Mouse (Mus musculus) limb, embryonic 15.5 days (tissue): Measurements from ENCODE around the gene Bmper. TPM values are rescaled to one million over a fixed set of nuclear protein-coding genes. Genes with fewer than 3 reads are reported as not detected.

Experiments used
- ATAC-seq: fragments of 200-750 bp; cut with Nextera tagmentation; 2 replicates; pipeline ENCODE4 v1.8.0; 2017; ENCODE audit warnings: low read depth, moderate TSS enrichment; ENCODE audit not compliant: insufficient number of reproducible peaks, low FRiP score, low TSS enrichment
- H3K27ac ChIP-seq: fragments of 300-500 bp; sonication (generic); 2 replicates; pipeline ENCODE4 v1.5.1; 2015; ENCODE audit warnings: moderate library complexity, mild to moderate bottlenecking, inconsistent platforms
- H3K27me3 ChIP-seq: fragments of 300-500 bp; sonication (generic); 2 replicates; pipeline ENCODE4 v1.6.1; 2015; ENCODE audit warnings: inconsistent platforms
- H3K36me3 ChIP-seq: fragments of 300-500 bp; sonication (generic); 2 replicates; pipeline ENCODE4 v1.6.1; 2015; ENCODE audit warnings: inconsistent platforms
- H3K4me1 ChIP-seq: fragments of 300-500 bp; sonication (generic); 2 replicates; pipeline ENCODE4 v1.6.1; 2015; ENCODE audit warnings: inconsistent platforms
- H3K4me2 ChIP-seq: fragments of 300-500 bp; sonication (generic); 2 replicates; pipeline ENCODE4 v1.6.1; 2015; ENCODE audit warnings: mild to moderate bottlenecking, inconsistent platforms
- H3K4me3 ChIP-seq: fragments of 300-500 bp; sonication (generic); 2 replicates; pipeline ENCODE4 v1.5.1; 2015; ENCODE audit warnings: mild to moderate bottlenecking, inconsistent platforms
- H3K9ac ChIP-seq: fragments of 300-500 bp; sonication (generic); 2 replicates; pipeline ENCODE4 v1.6.1; 2015; ENCODE audit warnings: inconsistent platforms
- H3K9me3 ChIP-seq: fragments of 300-500 bp; sonication (generic); 2 replicates; pipeline ENCODE4 v1.6.1; 2016; ENCODE audit warnings: inconsistent platforms
- WGBS: fragments of 180-500 bp; shearing (Covaris S2); methylation state at CpG from one replicate; pipeline ENCODE4 v1.1.7; 2015; 5-methylcytosine and 5-hydroxymethylcytosine counted together
- polyA plus RNA-seq: library from polyadenylated mRNA; unstranded; fragments of >200 nt; fragmentation: Nextera tagmentation; extraction: Ambion mirVana; gene quantifications from 2 replicates; pipeline ENCODE4 v1.2.1, GENCODE M21; 2015

Bmper gene
- polyA plus RNA-seq, 1 experiment from 2014 or later = 14.8 TPM

GRCm38 (mm10) chr9:23307835-23308234 lies 85.0 kb downstream of the Bmper start:
- no peak overlapping the region for H3K27ac ChIP-seq
- 86% methylated on average over 2 of the region's 2 CpGs for WGBS
- no peak overlapping the region for H3K9ac ChIP-seq
- H3K9me3 ChIP-seq = no peaks in the 10 kb centered on the region
- no peaks in the 10 kb centered on the region for H3K4me1 ChIP-seq
- no peak overlapping the region for H3K4me3 ChIP-seq
- ATAC-seq = no peak
- H3K27me3 ChIP-seq = 0 out of 2 replicates have a peak, but pooled peaks cover 4% of the 10 kb centered on the region
- no peaks in the 10 kb centered on the region for H3K36me3 ChIP-seq
- no peak overlapping the region for H3K4me2 ChIP-seq

- Histone ChIP-seq H3K36me3 (no peaks in the 10 kb centered on the region), H3K9me3 (no peaks in the 10 kb centered on the region), H3K9ac (no peak overlapping the region), H3K4me1 (no peaks in the 10 kb centered on the region), H3K4me2 (no peak overlapping the region), H3K27ac (no peak overlapping the region), H3K4me3 (no peak overlapping the region), H3K27me3 (0 out of 2 replicates have a peak, but pooled peaks cover 4% of the 10 kb centered on the region)
- no peak for ATAC-seq
- 81% methylated on average over 3 of the region's 3 CpGs for WGBS
Observed at GRCm38 (mm10) chr9:23310953-23311352, 88.1 kb downstream of the Bmper start.

- Histone ChIP-seq H3K27ac (no peak overlapping the region), H3K27me3 (0 out of 2 replicates have a peak, but pooled peaks cover 4% of the 10 kb centered on the region), H3K4me3 (no peak overlapping the region), H3K36me3 (no peaks in the 10 kb centered on the region), H3K9ac (no peak overlapping the region), H3K9me3 (no peaks in the 10 kb centered on the region), H3K4me2 (no peak overlapping the region), H3K4me1 (no peaks in the 10 kb centered on the region)
- ATAC-seq = no peak
Observed at GRCm38 (mm10) chr9:23311956-23312355, 89.1 kb downstream of the Bmper start.

GRCm38 (mm10) chr9:23312877-23313276 lies 90.0 kb downstream of the Bmper start:
- Histone ChIP-seq H3K36me3 (no peaks in the 10 kb centered on the region), H3K27me3 (0 out of 2 replicates have a peak, but pooled peaks cover 3% of the 10 kb centered on the region), H3K9me3 (no peaks in the 10 kb centered on the region), H3K4me2 (no peak overlapping the region), H3K27ac (no peak overlapping the region), H3K9ac (no peak overlapping the region), H3K4me3 (no peak overlapping the region), H3K4me1 (no peaks in the 10 kb centered on the region)
- ATAC-seq = no peak
- 81% methylated on average over 2 of the region's 2 CpGs for WGBS

GRCm38 (mm10) chr9:23315631-23316330 lies 92.9 kb downstream of the Bmper start:
- H3K27me3 ChIP-seq = no peaks in the 10 kb centered on the region
- H3K4me3 ChIP-seq = no peak overlapping the region
- H3K9ac ChIP-seq = no peak overlapping the region
- 91% methylated on average over 5 of the region's 5 CpGs for WGBS
- H3K9me3 ChIP-seq = no peaks in the 10 kb centered on the region
- H3K4me2 ChIP-seq = no peak overlapping the region
- H3K27ac ChIP-seq = no peak overlapping the region
- H3K4me1 ChIP-seq = no peaks in the 10 kb centered on the region
- no peaks in the 10 kb centered on the region for H3K36me3 ChIP-seq
- ATAC-seq = no peak

- H3K36me3 ChIP-seq = no peaks in the 10 kb centered on the region
- H3K4me2 ChIP-seq = no peak overlapping the region
- no peaks in the 10 kb centered on the region for H3K27me3 ChIP-seq
- no peaks in the 10 kb centered on the region for H3K4me1 ChIP-seq
- no peak overlapping the region for H3K9ac ChIP-seq
- ATAC-seq = no peak
- H3K9me3 ChIP-seq = no peaks in the 10 kb centered on the region
- 76% methylated on average over 3 of the region's 3 CpGs for WGBS
- H3K4me3 ChIP-seq = no peak overlapping the region
- H3K27ac ChIP-seq = no peak overlapping the region
Observed at GRCm38 (mm10) chr9:23327830-23328229, 105.0 kb downstream of the Bmper start.

GRCm38 (mm10) chr9:23333041-23333622 lies 110.3 kb downstream of the Bmper start:
- no peak overlapping the region for H3K4me2 ChIP-seq
- no peak overlapping the region for H3K4me3 ChIP-seq
- H3K9ac ChIP-seq = no peak overlapping the region
- H3K4me1 ChIP-seq = no peaks in the 10 kb centered on the region
- ATAC-seq = no peak
- WGBS = 76% methylated on average over 3 of the region's 3 CpGs
- H3K36me3 ChIP-seq = no peaks in the 10 kb centered on the region
- no peak overlapping the region for H3K27ac ChIP-seq
- no peaks in the 10 kb centered on the region for H3K9me3 ChIP-seq
- H3K27me3 ChIP-seq = no peaks in the 10 kb centered on the region

GRCm38 (mm10) chr9:23340551-23340950 lies 117.7 kb downstream of the Bmper start:
- no peaks in the 10 kb centered on the region for H3K36me3 ChIP-seq
- ATAC-seq = no peak
- H3K9me3 ChIP-seq = no peaks in the 10 kb centered on the region
- no peak overlapping the region for H3K4me3 ChIP-seq
- H3K4me1 ChIP-seq = no peaks in the 10 kb centered on the region
- H3K9ac ChIP-seq = no peak overlapping the region
- no peaks in the 10 kb centered on the region for H3K27me3 ChIP-seq
- H3K27ac ChIP-seq = no peak overlapping the region
- no peak overlapping the region for H3K4me2 ChIP-seq

- H3K4me3 ChIP-seq = no peak overlapping the region
- ATAC-seq = no peak
- H3K4me2 ChIP-seq = no peak overlapping the region
- no peak overlapping the region for H3K9ac ChIP-seq
- no peaks in the 10 kb centered on the region for H3K9me3 ChIP-seq
- H3K4me1 ChIP-seq = no peaks in the 10 kb centered on the region
- H3K27ac ChIP-seq = no peak overlapping the region
- no peaks in the 10 kb centered on the region for H3K36me3 ChIP-seq
- H3K27me3 ChIP-seq = no peaks in the 10 kb centered on the region
Observed at GRCm38 (mm10) chr9:23341246-23341645, 118.4 kb downstream of the Bmper start.

- Histone ChIP-seq H3K36me3 (no peaks in the 10 kb centered on the region), H3K4me3 (no peak overlapping the region), H3K4me2 (no peak overlapping the region), H3K27ac (no peak overlapping the region), H3K9me3 (no peaks in the 10 kb centered on the region), H3K9ac (no peak overlapping the region), H3K27me3 (no peaks in the 10 kb centered on the region), H3K4me1 (peaks cover 3% of the 10 kb centered on the region; the same call in 1 of the 2 replicates)
- ATAC-seq = no peak
Observed at GRCm38 (mm10) chr9:23344353-23344752, 121.5 kb downstream of the Bmper start.

GRCm38 (mm10) chr9:23345093-23345844 lies 122.4 kb downstream of the Bmper start:
- no peak for ATAC-seq
- Histone ChIP-seq H3K27ac (no peak overlapping the region), H3K4me1 (peaks cover 3% of the 10 kb centered on the region; the same call in 1 of the 2 replicates), H3K4me2 (no peak overlapping the region), H3K4me3 (no peak overlapping the region), H3K27me3 (no peaks in the 10 kb centered on the region), H3K9me3 (no peaks in the 10 kb centered on the region), H3K36me3 (no peaks in the 10 kb centered on the region), H3K9ac (no peak overlapping the region)
- WGBS = 68% methylated on average over 8 of the region's 8 CpGs

- WGBS = 67% methylated on average over 5 of the region's 5 CpGs
Observed at GRCm38 (mm10) chr9:23349603-23350002, 126.7 kb downstream of the Bmper start.

More at GRCm38 (mm10) chr9:23349603-23350002, 126.7 kb downstream of the Bmper start:
- peak; percentile 57; the same call in 1 of the 2 replicates for ATAC-seq
- H3K4me1 ChIP-seq = peaks cover 3% of the 10 kb centered on the region; the same call in 1 of the 2 replicates
- H3K27ac ChIP-seq = no peak overlapping the region
- no peaks in the 10 kb centered on the region for H3K27me3 ChIP-seq
- H3K9ac ChIP-seq = no peak overlapping the region
- H3K4me2 ChIP-seq = no peak overlapping the region
- no peaks in the 10 kb centered on the region for H3K9me3 ChIP-seq
- no peaks in the 10 kb centered on the region for H3K36me3 ChIP-seq
- H3K4me3 ChIP-seq = no peak overlapping the region
